Mouse (Mus musculus): ENCODE measurements around the gene Fblim1.

Fblim1 gene

GRCm38 (mm10) chr4:141605861-141606260 is at the start of gene Fblim1:
Fblim1 (minus strand) TSS chr4:141606096.
- DNase-seq (ENCODE audit: low spot score): no peak

DNA sequence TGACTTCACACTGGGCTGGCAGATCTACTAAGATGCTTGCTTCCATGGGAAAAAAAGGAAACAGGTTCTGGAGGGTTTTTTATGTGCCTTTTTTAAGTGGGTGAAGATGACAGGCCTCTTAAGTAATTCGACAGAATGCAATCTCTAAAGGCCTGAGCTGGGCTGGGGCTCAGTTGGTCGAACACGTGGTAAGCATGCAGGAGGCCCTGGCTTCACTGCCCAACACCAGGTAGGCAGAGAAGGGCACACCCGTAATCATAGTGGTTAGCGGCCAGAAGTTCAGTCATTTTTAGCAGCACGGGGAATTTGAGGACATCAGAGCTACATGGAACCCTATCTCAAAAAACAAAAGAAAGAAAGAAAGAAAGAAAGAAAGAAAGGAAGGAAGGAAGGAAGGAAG is 48.6 kb upstream of the Fblim1 start:
- DNase-seq (ENCODE audit: low spot score): no peak

- no peak for DNase-seq (ENCODE audit: low spot score)
Measured at GRCm38 (mm10) chr4:141653813-141654212, 47.9 kb upstream of the Fblim1 start.

- DNase-seq (ENCODE audit: low spot score): no peak
Measured at GRCm38 (mm10) chr4:141653044-141653443, 47.1 kb upstream of the Fblim1 start.

GRCm38 (mm10) chr4:141651944-141652343 is 46.0 kb upstream of the Fblim1 start:
- DNase-seq (ENCODE audit: low spot score): no peak

DNA sequence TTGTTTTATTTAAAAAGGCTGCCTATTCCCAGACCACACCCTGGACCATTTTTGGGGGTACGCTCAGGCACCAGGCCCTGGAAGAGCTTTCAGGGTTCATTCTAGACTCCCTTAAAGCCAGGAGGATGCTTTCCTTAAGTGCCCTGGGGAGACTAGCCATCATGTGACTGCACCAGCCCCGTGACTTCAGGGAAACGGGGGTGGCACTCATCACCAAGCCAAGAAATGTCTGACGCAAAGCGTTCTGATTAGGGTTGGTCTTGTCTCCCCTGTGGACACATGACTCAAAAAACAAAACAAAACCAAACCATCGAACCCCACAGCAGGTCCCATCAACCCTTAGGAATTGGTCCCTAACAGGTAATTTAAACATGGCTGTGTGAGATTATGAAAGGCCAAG is 45.4 kb upstream of the Fblim1 start:
- DNase-seq (ENCODE audit: low spot score): no peak

GRCm38 (mm10) chr4:141649244-141649643 is 43.3 kb upstream of the Fblim1 start:
- no peak for DNase-seq (ENCODE audit: low spot score)

DNA sequence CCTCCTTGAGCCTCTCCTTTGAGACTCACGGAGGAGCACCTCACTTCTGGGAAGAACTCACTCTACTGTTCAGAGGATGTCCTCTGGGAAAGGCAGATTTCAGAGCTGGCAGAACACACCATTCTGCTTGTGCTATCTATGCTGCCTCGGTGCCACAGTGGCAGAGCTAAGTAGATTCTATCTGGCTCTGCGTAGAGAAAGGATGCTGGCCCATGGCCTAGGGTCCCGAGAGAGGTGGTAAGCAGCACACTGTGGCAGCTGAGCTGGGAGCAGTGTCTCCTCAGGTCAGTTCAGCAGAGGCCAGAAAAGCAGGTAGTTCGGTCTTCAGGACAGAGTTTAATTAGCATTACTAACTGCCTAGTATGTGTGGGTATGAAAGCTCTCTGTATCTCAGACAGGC is 42.4 kb upstream of the Fblim1 start:
- DNase-seq (ENCODE audit: low spot score): no peak

- no peak for DNase-seq (ENCODE audit: low spot score)
Measured at GRCm38 (mm10) chr4:141647187-141647586, 41.3 kb upstream of the Fblim1 start.

GRCm38 (mm10) chr4:141645988-141646387 is 40.1 kb upstream of the Fblim1 start:
- DNase-seq (ENCODE audit: low spot score): no peak

DNA sequence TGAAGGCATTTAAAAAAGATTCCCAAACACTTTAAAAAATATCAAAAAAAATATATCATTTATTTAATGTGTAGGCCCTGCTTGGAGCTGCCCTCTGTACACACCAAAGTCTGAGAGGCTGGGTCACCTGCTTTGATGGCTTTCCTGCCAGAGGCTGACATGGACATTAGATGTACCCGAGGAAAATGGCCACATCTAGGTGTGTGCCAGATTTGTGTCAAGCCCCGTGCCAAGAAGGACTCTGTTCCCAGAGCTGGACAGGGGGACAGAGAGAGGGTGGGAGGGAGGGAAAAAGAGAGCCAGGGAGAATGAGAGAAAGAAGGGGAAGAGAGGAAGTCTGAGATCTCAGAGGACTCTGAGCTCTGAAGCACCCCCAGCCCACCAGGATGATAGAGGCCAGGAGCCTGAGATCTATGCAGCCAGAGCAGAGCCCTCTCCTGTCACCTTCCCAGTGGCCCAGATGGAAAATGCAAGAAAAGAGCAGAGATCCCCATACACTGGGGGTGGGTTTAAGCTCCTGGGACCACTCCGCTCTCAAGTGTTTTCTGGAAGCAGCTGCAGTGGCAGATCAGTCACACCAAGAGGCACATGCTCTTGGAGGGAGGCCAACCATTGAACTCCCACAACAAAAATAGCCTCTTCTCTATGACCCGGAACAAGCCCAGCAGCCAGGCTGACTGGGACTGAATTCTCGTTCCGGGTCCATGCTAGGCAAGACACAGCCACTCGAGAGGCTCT is 37.4 kb upstream of the Fblim1 start:
- no peak for DNase-seq (ENCODE audit: low spot score)

GRCm38 (mm10) chr4:141641961-141642811 is 36.3 kb upstream of the Fblim1 start:
- DNase-seq (ENCODE audit: low spot score): no peak

DNA sequence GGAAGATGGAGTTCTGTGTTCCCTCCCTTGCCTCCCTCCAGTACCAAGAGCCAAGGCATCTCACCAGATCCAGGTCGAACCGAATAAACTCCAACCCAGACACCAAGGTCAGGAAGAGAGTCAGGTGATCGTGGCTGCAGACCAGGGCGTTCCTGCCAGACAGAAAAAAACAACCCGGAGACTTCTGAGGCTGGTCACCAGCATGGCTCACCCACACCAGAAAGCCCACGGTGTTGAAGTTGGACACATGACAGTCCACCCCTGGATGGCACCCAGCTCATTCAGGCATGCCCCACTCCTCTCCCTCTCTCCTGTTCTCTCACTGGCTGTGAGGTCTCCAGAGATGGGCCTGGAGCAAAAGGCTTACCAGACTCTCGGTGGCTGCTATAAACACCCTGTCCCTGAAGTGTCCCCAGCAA is 35.5 kb upstream of the Fblim1 start:
- no peak for DNase-seq (ENCODE audit: low spot score)

DNA sequence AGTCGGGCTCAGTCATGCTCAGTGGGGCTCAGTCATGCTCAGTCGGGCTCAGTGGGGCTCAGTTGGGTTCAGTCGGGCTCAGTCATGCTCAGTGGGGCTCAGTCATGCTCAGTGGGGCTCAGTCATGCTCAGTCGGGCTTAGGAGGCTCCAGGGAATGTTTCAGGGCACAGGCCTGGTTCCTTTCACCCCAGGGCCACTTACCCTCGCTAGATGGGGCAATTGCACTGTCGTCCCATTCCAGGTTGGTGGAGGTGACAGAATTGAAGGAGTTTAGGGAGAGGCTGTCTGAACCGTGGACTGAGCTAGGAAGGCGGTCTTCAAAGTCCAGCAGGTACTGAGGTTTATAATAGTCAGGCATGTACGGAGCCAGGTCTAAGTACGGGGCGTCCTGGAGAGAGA is 33.6 kb upstream of the Fblim1 start:
- no peak for DNase-seq (ENCODE audit: low spot score)

DNA sequence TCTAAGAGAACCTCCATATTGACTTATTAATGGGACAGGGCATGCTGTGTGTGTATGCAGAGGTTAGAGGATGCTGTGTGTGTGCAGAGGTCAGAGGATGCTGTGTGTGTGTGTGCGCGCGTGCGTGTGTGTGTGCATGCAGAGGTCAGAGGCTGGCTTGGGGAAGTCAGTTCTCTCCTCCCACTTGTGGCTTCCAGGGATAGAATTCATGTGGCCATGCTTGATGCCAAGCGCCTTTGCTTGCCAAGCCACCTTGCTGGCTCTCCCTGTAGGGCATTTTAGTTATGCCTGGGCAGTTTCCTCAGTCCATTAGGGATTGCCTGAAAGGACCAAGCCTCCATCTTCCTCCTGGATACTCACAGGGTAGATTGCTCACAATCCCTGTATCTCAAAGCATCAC is 30.8 kb upstream of the Fblim1 start:
- no peak for DNase-seq (ENCODE audit: low spot score)

DNA sequence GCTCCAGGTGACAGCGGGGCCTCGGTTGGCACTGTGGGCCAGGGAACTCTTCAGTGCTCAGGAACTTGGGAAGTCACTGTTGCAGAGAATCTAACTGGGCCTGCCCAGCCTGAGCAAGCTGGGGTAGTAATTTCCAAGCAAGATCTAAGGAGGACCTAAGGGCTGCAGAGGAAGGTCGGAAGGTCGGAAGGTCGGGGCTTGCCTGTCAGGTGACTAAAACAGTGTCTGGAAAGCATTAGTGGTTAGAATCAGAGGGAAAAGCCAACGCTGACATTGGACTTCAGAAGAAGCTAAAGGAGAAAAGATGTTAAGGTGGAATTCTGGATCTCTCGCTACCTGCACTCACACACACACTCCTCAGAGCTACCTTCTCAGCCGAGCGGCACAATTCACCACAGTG is 30.1 kb upstream of the Fblim1 start:
- DNase-seq (ENCODE audit: low spot score): no peak

- no peak for DNase-seq (ENCODE audit: low spot score)
Measured at GRCm38 (mm10) chr4:141632111-141632873, 26.4 kb upstream of the Fblim1 start.

GRCm38 (mm10) chr4:141631250-141631649 is 25.4 kb upstream of the Fblim1 start:
- DNase-seq (ENCODE audit: low spot score): no peak

DNA sequence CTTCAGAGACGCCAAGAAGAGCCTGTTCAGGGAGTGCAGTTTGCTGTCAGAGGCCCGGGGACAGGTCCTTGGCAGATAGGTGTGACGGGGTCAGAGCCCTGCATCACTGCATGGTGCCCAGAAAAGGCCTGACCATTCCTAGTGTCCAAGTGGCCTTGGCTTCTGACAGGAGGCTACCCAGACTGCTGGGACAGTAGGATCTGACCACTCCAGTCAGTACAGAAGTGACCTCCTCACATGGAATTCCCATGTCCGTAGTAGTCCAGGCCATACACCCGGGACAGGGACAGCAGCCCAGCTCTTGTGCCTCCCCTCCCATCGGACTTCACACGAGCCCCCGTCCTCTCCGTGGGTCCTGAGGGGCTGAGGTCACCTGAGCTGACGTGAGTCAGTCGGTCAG is 24.1 kb upstream of the Fblim1 start:
- DNase-seq (ENCODE audit: low spot score): no peak

GRCm38 (mm10) chr4:141628661-141629060 is 22.8 kb upstream of the Fblim1 start:
- DNase-seq (ENCODE audit: low spot score): no peak

- no peak for DNase-seq (ENCODE audit: low spot score)
Measured at GRCm38 (mm10) chr4:141627502-141627901, 21.6 kb upstream of the Fblim1 start.

GRCm38 (mm10) chr4:141625774-141626550 is 20.1 kb upstream of the Fblim1 start:
- DNase-seq (ENCODE audit: low spot score): no peak

Measured in c-Kit-positive CD71-positive TER-119-positive erythroid progenitor cells, embryonic 14.5 days (primary cell).